In genomic region chr1:167636948-167637347, GRCm38 (mm10) we compare ENCODE assay signal across 8 mouse cellular contexts. TPM values are rescaled to one million over a fixed set of nuclear protein-coding genes. Genes with fewer than 3 reads are reported as not detected.
DNase-seq lines count a peak whose midpoint lies in the region; ATAC-seq and TF ChIP-seq lines count a peak whose summit lies in the region.

No protein-coding gene starts in this region.

- intact Hi-C loops in left cerebral cortex, postnatal 25 days (cut with DNase I) = loop anchor here (1.0 to 10.0 kb wide), 3 partner anchors 222 to 402 kb away; no protein-coding TSS in a partner anchor

- no peak overlapping the region for H3K4me3 ChIP-seq in kidney, embryonic 16.5 days (ENCODE audit: low read length)
- no peak overlapping the region for H3K4me3 ChIP-seq in intestine, embryonic 16.5 days (ENCODE audit: low read length)
- H3K4me3 ChIP-seq in midbrain, postnatal 0 days (ENCODE audit: low read depth, low read length) = no peak overlapping the region

- H3K27ac ChIP-seq in kidney, embryonic 16.5 days (ENCODE audit: low read length) = no peak overlapping the region
- no peak overlapping the region for H3K27ac ChIP-seq in intestine, embryonic 16.5 days (ENCODE audit: low read length)
- H3K27ac ChIP-seq in midbrain, postnatal 0 days (ENCODE audit: low read depth, low read length) = no peak overlapping the region

- H3K9me3 ChIP-seq in kidney, embryonic 16.5 days (ENCODE audit: low read length) = no peaks in the 10 kb centered on the region
- H3K9me3 ChIP-seq in intestine, embryonic 16.5 days (ENCODE audit: control insufficient read depth, low read length) = no peaks in the 10 kb centered on the region
- H3K9me3 ChIP-seq in midbrain, postnatal 0 days (ENCODE audit: low read length) = no peaks in the 10 kb centered on the region

- 19% methylated on average over 3 of the region's 3 CpGs for WGBS in kidney, embryonic 16.5 days
- WGBS in intestine, embryonic 16.5 days = 18% methylated on average over 3 of the region's 3 CpGs
- WGBS in midbrain, postnatal 0 days = 12% methylated on average over 3 of the region's 3 CpGs

- no peak overlapping the region for H3K4me2 ChIP-seq in kidney, embryonic 16.5 days (replicated peaks; ENCODE audit: low read depth, low read length)
- H3K4me2 ChIP-seq in intestine, embryonic 16.5 days (ENCODE audit: low read depth, low read length) = no peak overlapping the region
- no peak overlapping the region for H3K4me2 ChIP-seq in midbrain, postnatal 0 days (ENCODE audit: low read depth, low read length, poor library complexity, severe bottlenecking)

- no peak; the same call in 1 of the 2 replicates for ATAC-seq in kidney, embryonic 16.5 days (ENCODE audit: low FRiP score, low TSS enrichment)
- 0 out of 2 replicates have a peak, but pooled peaks have one; percentile 26 for ATAC-seq in intestine, embryonic 16.5 days
- ATAC-seq in midbrain, postnatal 0 days (ENCODE audit: low FRiP score) = peak; percentile 64; the same call in 1 of the 2 replicates

- TF ChIP-seq CTCF in midbrain, postnatal 0 days (IDR thresholded peaks at IDR 0.05) = peak; percentile 99

- no peaks in the 10 kb centered on the region for H3K4me1 ChIP-seq in kidney, embryonic 16.5 days (ENCODE audit: insufficient read depth, low read length)
- no peaks in the 10 kb centered on the region for H3K4me1 ChIP-seq in intestine, embryonic 16.5 days (ENCODE audit: control insufficient read depth, insufficient read depth, low read length)
- no peaks in the 10 kb centered on the region for H3K4me1 ChIP-seq in midbrain, postnatal 0 days (ENCODE audit: insufficient read depth, low read length)

- no peak overlapping the region for H3K9ac ChIP-seq in kidney, embryonic 16.5 days (replicated peaks; ENCODE audit: low read length)
- H3K9ac ChIP-seq in intestine, embryonic 16.5 days (ENCODE audit: low read depth, low read length) = no peak overlapping the region
- H3K9ac ChIP-seq in midbrain, postnatal 0 days (replicated peaks; ENCODE audit: low read length, poor library complexity, severe bottlenecking) = no peak overlapping the region

- no peaks in the 10 kb centered on the region for H3K27me3 ChIP-seq in kidney, embryonic 16.5 days (ENCODE audit: insufficient read depth, low read length)
- H3K27me3 ChIP-seq in intestine, embryonic 16.5 days (replicated peaks; ENCODE audit: control insufficient read depth, insufficient read depth, low read length) = no peaks in the 10 kb centered on the region
- no peaks in the 10 kb centered on the region for H3K27me3 ChIP-seq in midbrain, postnatal 0 days (ENCODE audit: insufficient read depth, low read length)
- H3K27me3 ChIP-seq in splenic B cell, adult 2 months (ENCODE audit: control insufficient read depth, insufficient read depth, low read length, poor library complexity, severe bottlenecking) = no peaks in the 10 kb centered on the region

- DNase-seq in kidney, adult 11 months = peak; percentile 62
- peak; percentile 32 for DNase-seq in cerebellum, adult 9-11 months
- DNase-seq in frontal cortex, postnatal 10 days (ENCODE audit: low spot score in 2 of 2) = peak; percentile 33 to 68
- peak; percentile 76 to 85 for DNase-seq in left cerebral cortex, postnatal 25 days (ENCODE audit: low spot score in 2 of 2)
- peak; percentile 81 for DNase-seq in midbrain, postnatal 0 days (ENCODE audit: low spot score)
- DNase-seq in splenic B cell, adult 2 months (ENCODE audit: low read depth, low spot score) = peak; percentile 49

- H3K36me3 ChIP-seq in kidney, embryonic 16.5 days (ENCODE audit: insufficient read depth, low read length) = no peaks in the 10 kb centered on the region
- no peaks in the 10 kb centered on the region for H3K36me3 ChIP-seq in intestine, embryonic 16.5 days (ENCODE audit: control insufficient read depth, insufficient read depth, low read length)
- H3K36me3 ChIP-seq in midbrain, postnatal 0 days (ENCODE audit: insufficient read depth, low read length) = no peaks in the 10 kb centered on the region
- no peaks in the 10 kb centered on the region for H3K36me3 ChIP-seq in splenic B cell, adult 2 months (ENCODE audit: control insufficient read depth, insufficient read depth, low read length, poor library complexity, severe bottlenecking)

RNA-seq across cellular contexts. Expression of gene Rxrg, which starts 38.8 kb away (rescaled TPM):
- polyA plus RNA-seq in kidney, embryonic 16.5 days (2015; fragmentation: Nextera tagmentation; extraction: Ambion mirVana) = 1.9 and 2.1 TPM in 2 replicates
- 0.87 and 1.3 TPM in 2 replicates for polyA plus RNA-seq in intestine, embryonic 16.5 days (2015; fragmentation: Nextera tagmentation; extraction: Ambion mirVana)
- total RNA-seq in left cerebral cortex, postnatal 25 days (2021) = 10 to 100 TPM in 1 of 2 experiments, 1 to 10 TPM in 1; 7.9 to 19.3 TPM
- 11.2 and 11.4 TPM in 2 replicates for total RNA-seq in midbrain, postnatal 0 days (2014; rRNA removed)
- 12.8 and 13.8 TPM in 2 replicates for polyA plus RNA-seq in midbrain, postnatal 0 days (2015; fragmentation: Nextera tagmentation; extraction: Ambion mirVana)

RNA-seq across cellular contexts. Expression of gene Lmx1a, which starts 52.1 kb away (rescaled TPM):
- 0.05 TPM in 2 replicates for polyA plus RNA-seq in kidney, embryonic 16.5 days (2015; fragmentation: Nextera tagmentation; extraction: Ambion mirVana)
- polyA plus RNA-seq in intestine, embryonic 16.5 days (2015; fragmentation: Nextera tagmentation; extraction: Ambion mirVana) = 0.54 and 0.56 TPM in 2 replicates
- total RNA-seq in left cerebral cortex, postnatal 25 days (2021) = under 1 TPM in 1 of 2 experiments, not detected in 1; 0.28 TPM
- 3.9 and 6.3 TPM in 2 replicates for total RNA-seq in midbrain, postnatal 0 days (2014; rRNA removed)
- 3.2 and 3.5 TPM in 2 replicates for polyA plus RNA-seq in midbrain, postnatal 0 days (2015; fragmentation: Nextera tagmentation; extraction: Ambion mirVana)
